Mouse (Mus musculus): ENCODE results near the gene Piezo1.

DNA sequence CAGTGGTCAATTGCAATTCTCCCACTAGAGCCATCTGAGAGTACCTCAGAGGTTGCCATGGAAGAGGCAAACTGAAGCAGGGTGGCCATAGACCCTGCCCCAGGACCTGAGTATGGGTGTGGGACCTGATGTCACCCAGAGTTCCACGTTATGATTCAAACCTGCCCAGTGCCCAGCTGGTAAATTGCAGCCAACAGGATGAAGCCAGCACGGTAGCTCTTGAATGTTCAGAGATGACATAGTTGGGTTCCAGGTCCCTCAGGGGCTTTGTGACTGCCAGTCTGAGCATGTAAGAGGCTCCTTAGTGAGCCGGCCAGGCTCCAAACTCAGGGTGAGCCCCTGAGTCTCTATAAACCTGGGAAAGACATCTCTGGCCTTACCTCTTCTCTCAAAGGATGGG is 25.0 kb downstream of the Piezo1 start:
- no peak for TF ChIP-seq EP300 (IDR thresholded peaks at IDR 0.05; ENCODE audit: low read depth)
- TF ChIP-seq CTCF (IDR thresholded peaks at IDR 0.05; ENCODE audit: low read depth), result no peak
